Mouse (Mus musculus) heart, postnatal 0 days (tissue): ENCODE results near the gene Nlgn1.

ENCODE experiments used
- CTCF ChIP-seq: IDR thresholded peaks from 2 replicates; pipeline ENCODE4 v1.5.1; 2016; ENCODE audit warnings: antibody characterized with exemption, control low read depth, low read depth
- EP300 ChIP-seq: IDR thresholded peaks from 2 replicates; pipeline ENCODE4 v1.6.1; 2016; ENCODE audit warnings: antibody characterized with exemption, low read depth

GRCm38 (mm10) chr3:26228827-26229226, 103.4 kb downstream of the Nlgn1 start:
- no peak for TF ChIP-seq CTCF
- no peak for TF ChIP-seq EP300
